Mouse (Mus musculus) layer of hippocampus, adult 9-11 months (tissue): ENCODE measurements around the gene Ube2cbp.

Experiments used
- DNase-seq: peaks from one replicate; pipeline ENCODE4 v3.0.0; 2022

Ube2cbp gene

GRCm38 (mm10) chr9:86315700-86316099 lies 149.1 kb downstream of the Ube2cbp start:
- no peak for DNase-seq

GRCm38 (mm10) chr9:86308616-86309015 lies 156.1 kb downstream of the Ube2cbp start:
- DNase-seq = no peak

GRCm38 (mm10) chr9:86306556-86306955 lies 158.2 kb downstream of the Ube2cbp start:
- DNase-seq = no peak

GRCm38 (mm10) chr9:86301407-86301806 lies 163.3 kb downstream of the Ube2cbp start:
- no peak for DNase-seq

GRCm38 (mm10) chr9:86298596-86298995 lies 166.2 kb downstream of the Ube2cbp start:
- no peak for DNase-seq

- no peak for DNase-seq
Observed at GRCm38 (mm10) chr9:86298131-86298530, 166.6 kb downstream of the Ube2cbp start.

- no peak for DNase-seq
Observed at GRCm38 (mm10) chr9:86296683-86297638, 167.8 kb downstream of the Ube2cbp start.

- DNase-seq = no peak
Observed at GRCm38 (mm10) chr9:86287570-86287954, 177.2 kb downstream of the Ube2cbp start.

GRCm38 (mm10) chr9:86286830-86287569 lies 177.8 kb downstream of the Ube2cbp start:
- DNase-seq = peak; percentile 21

DNA sequence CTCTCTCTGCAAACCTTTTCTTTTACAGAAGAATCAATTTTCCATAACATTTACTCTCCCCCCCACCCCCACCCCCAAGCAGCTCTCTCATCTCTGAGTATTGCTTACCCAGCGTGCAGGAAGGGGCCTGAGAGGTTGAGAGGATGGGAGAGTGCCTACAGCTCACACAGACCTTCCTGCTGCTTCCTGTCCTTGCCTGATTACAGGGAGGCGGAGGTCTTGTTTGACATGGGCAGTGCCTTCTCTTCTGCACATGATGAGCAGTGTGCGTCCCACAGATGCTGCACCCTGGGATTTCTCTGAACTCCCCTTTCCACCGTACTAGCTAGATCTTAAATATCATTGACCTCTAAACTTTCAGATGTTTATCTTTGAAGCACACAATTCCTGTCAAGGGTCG lies 182.2 kb downstream of the Ube2cbp start:
- DNase-seq = no peak

- peak; percentile 4 for DNase-seq
Observed at GRCm38 (mm10) chr9:86281147-86281467, 183.6 kb downstream of the Ube2cbp start.

- no peak for DNase-seq
Observed at GRCm38 (mm10) chr9:86280461-86281146, 184.1 kb downstream of the Ube2cbp start.

DNA sequence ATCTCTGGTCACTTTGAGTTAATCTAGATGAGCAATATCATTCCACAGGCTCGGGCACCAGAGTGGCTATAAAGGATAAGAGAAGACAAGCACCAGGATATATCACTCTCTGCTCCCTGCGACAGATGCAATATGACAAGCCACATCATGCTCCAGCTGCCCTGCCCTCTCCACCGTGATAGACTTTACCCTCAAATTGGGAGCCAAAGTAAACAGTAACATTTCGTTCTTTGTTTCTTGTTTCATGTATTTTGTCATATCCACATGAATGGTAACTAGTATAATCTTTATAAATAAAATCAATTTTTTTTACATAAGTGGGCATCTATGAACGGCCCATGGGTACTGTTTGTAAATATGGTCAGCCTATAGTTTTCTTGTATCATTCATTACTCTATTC lies 195.2 kb downstream of the Ube2cbp start:
- no peak for DNase-seq

GRCm38 (mm10) chr9:86266658-86267057 lies 198.1 kb downstream of the Ube2cbp start:
- DNase-seq = no peak
